Mouse (Mus musculus): Measurements from ENCODE around the gene Ccdc180.

The Ccdc180 gene

DNA sequence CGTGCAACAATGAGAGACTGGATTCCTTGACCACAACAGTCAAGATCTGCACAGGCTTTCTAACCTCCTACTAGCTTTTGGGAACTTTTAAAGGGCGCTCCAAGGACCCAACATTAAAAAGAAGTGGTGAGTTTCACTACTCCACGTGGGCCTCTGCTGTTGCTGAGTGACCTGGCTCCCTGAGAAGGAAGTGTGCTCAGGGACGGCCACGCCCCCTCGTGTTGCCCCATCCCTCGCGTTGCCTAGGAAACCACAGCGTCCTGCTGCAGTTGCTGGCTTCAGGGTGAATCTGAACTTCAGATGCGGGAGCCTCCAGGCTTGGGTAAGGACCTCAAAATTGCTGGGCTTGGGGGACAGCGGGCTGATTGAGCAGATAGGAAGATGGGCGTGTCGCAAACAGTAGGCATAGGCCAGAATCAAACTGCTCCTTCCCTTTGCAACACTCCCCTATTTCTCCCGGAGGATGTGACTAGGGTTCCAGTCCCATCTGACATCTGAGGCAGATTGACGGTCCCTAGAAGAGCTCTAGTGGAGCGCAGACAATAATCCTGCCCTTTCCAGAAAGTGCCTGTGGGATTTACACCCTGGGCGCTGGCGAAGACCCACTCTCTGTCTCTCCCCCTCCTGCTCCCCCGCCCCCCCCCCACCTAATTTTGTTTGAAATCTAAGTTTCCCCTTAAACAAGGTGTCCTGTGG is at the start of gene Ccdc180:
Ccdc180 (plus strand) TSS at position 238 of the 696 bp plus-strand sequence.
- peak; percentile 14 to 27 for DNase-seq

DNA sequence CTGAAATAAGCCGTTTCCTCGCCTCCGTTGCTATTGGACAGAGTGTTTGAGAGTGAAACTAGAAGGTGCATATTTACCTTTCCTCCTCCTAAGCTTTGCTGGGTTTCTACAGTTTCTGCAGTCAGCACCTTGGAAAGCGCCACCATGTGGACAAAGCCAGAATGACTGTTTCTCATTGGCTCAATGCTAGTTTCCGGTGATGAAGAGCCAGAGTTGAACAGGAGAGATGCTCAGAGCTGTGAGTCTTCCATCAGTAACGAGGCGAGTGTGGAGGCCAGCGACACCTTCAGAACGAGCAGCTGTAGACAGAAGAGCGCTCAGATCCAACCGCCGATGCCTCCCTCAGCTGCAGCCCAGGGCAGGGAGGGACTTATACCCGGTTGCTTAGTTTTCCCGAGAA is 45.7 kb upstream of the Ccdc180 start:
- peak; percentile 55 to 78 for DNase-seq

DNA sequence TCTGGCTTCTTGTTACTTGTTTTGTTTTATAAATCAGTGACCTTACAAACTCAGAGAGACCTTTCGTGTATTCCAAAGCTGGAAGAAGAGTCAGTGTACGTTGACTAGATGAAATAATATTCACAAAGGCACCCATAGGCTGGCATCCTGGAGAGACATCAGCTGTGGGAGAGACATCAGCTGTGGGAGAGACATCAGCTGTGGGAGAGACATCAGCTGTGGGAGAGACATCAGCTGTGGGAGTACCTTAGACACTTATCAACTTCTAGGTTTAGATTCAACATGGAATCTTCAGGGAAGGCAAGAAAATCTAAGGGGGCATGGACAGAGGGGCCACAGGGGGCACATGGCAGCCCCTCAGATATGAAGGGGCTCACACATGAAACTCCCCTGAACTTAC is 43.8 kb upstream of the Ccdc180 start:
- no peak for DNase-seq

DNA sequence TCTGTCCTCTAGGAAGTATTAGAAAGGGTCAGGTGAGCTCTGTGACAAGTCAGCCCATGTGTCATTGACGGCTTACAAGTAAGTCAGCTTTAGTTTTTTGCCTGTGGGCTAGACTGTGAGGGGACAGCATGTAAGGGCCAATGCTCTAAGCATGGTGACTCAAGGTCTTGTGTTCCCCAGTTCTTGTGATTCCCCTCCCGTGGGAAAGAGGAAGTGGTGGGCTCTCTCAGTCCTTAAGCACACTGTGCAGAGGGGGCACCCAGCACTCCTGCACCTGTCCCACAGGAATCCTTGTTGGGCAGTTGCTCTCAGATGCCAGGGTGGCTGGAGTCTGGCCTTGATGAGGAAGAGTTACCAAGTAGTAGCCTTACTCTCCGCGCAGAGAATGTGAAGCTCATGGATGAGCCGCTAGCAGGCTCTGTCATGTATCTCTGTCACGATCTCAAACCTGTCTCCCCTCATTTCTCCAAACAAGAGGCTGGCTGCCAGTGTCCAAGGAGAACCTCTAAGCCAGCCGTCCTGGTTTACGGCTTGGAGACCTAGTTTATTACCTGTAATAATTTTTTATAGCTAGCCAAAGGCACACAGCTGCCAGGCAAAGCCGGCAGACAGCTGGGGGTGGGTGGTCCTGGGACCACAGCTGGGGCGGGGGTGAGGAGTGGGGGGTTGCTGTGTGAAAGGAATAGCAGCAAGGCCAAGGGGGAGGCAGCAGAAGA is 41.8 kb upstream of the Ccdc180 start, which contains the start of gene Stra6l:
Stra6l (plus strand) TSS at position 556 of the 716 bp plus-strand sequence.
- DNase-seq = no peak

GRCm38 (mm10) chr4:45848825-45849156 is 41.3 kb upstream of the Ccdc180 start:
- no peak for DNase-seq

DNA sequence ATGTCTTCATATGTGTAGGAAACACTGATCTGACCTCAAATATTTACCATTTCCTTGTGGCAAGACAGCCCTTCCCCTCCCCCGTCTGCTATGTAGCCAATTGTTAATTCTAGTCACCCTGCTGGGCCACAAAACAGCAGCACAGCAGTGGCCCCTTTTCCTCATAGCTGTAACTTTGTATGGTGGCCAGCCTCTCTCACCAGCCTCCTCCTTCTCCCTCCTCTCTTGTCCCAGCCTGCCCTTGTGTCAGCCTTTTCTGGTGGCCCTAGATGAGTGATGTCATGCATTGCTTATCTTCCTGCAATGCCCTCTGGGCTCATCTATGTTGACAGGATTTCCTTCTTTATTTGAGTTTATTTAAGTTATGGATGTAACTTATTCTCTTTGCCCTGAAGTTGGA is 40.7 kb upstream of the Ccdc180 start:
- DNase-seq = no peak

DNA sequence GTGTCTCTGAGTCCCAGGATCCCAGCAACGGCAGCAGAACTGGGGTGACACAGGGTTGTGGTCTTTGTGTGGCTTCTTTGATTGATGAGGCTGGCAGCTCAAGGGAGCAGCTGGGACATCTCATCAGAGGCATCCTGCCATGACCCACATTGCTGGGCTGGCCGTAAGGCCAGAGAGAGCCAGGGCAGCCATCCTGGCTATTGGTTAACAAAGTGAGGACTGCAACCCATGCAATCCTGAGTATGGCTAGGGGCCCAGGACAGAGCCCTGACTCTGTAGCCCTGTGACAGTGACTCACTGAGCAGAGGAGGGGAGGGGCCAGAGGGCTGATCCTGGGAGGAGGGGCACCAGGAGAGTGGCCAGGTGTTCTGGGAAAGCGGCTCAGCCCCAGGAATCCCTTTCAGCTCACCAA is 38.5 kb upstream of the Ccdc180 start:
- DNase-seq = peak; percentile 42 to 48

DNA sequence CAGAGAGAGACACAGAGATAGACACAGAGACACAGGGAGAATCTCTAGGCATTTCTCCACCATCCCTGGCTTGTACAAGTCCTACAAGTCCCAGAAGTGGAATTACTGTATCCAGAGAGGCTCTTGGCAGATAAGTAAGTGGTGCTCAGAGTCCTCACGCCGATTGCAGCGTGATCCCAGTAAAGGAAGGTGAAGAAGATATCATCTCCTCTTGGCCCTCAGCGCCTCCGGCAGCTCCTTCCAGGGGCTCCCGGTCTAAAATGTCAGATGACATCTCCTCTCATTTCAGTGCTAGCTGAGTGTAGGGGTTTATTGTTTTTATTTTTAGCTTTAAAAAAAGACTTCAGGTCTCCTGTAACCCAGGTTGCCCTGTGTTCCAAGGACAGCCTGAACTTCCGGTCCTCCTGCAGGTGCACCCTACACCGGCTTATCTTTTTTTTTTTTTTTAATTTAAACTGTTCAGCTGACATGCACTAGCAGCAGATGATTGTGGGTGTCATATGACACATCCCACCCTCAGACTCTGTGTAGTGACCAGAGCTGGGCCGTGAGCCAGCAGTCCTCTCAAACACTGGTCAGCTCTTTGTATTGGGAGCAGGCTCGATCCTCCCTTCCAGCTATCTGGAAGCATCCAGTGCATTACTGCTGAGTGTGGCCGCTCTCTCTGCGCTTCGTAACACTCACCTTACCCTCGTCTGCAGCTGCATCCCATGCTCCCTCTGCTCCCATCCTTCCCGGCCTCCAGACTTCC is 36.4 kb upstream of the Ccdc180 start:
- DNase-seq = no peak

DNA sequence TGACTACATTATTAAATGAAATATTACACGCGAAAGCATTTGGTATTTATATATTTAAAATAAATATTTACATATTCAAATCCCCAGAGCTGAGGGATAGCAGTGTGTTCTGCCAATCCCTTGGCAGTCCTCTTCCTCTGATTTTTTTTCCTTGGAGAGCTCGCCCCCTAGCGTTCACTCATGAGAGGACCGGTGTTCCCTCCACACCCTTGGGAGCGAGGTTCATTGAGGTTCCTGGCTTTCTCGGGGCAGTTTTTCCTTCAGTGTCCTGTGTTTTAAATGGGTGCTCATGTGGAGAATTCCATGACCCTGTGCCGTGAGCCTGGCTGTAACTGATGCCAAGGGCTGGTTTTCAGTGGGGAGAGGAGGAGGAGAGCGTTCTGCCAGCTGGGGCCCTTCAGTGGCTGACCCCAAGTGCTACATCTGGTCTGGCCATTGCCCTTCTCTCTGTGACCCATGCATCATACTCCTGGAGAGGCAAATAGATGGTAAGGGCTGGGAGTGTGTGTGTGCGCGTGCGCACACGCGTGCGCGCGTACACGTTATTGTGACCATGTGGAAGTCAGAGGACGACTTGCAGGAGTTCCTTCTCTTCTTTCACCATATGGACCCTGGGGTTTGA is 34.2 kb upstream of the Ccdc180 start:
- DNase-seq = peak; percentile 88 to 93

- no peak for DNase-seq
These were observed 28.9 kb upstream of the Ccdc180 start for GRCm38 (mm10) chr4:45861160-45861559.

DNA sequence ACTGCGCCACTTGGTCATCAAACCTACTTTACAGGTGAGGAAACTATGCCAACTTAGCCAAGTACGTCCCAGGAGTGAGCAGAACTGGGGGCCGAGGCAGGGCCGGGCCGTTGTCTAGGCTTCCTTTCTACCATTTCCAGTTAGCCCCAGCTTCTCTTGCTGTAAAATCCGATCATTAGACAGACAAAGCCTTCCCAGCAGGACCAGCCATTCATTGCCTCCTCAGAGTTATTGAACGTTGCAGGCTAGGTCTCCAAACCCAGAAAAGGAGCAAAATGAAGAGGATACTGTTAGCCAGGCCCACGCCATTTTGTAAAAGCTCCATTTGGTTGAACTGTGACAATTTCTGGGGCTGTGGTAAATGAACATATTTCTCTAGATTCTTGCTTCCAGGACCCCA is 22.7 kb upstream of the Ccdc180 start:
- DNase-seq = no peak

DNA sequence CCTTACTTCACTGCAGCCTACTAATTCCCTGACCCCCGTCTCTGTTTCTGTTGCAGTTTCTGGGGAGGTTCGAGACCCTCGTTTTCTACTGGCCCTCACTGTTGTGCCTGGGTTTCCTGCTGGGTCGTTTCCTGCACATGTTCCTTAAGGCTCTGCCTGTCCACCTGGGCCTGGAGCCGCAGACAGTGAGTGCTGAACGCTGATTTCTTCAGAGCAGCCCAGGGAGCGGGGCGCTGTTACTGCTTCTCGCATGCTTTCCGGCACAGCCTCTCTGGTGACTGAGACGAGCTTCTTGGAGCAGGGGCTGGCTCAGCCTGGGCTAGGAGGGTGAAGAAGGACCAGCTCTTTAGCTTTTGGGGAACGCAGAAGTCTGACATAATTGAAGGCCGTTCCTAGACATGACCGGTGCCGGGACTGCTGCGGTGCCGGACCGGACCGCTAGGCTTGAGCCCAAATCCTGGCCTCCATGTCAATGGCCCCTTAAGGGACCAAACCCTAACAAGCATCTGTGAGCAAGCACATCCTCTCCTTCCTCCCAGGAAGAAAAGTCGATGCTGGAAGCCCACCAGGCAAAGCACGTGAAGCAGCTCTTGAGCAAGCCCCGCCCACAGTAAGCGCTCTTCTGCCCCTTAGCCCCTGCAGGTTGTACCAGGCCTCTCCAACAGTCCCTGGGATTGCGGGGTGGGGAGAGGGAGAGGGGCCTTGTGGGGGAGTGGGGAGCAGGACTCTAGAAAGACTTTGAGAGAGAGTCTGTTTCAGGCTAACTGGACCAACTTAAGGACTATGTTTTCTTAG is 20.9 kb upstream of the Ccdc180 start:
- DNase-seq = no peak

DNA sequence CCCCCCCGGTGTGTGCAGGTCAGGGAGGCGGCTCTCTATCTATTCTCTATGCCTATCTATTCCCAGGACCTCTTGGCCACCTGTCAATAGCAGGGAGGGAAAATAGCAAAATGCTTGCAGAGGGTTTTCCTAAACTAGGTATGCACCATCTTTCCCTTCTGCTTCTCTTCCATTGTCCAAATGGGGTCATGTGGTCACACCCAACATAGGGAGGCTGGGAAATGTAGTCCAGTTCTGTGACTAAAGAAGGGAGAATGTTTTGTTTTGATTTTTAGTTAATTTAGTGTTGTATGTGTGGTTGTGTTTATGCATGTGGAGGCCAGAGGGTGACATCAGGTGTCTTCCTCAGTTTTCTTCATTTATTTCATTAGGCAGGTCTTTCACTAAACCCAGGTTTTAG is 18.0 kb upstream of the Ccdc180 start:
- DNase-seq = no peak

DNA sequence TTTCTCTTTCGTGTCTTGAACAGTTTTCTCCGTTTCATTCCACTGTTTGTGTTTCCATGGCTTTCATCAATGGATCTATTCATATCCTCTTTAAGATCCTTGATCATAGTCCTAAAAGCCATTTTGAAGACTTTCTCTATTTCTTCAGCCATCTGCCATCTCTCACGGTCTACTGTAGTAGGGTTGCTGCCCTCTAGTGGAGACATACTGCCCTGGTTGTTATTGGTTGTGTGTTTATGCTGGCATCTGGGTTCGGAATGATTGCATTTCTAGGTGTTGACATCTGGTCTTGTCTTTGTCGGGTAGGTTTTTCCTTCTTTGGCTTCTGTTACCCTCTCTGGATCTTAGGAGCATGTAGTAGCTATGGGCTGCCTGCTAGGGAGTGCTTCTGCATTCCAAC is 11.2 kb upstream of the Ccdc180 start:
- peak; percentile 69 to 77 for DNase-seq

- no peak for DNase-seq
These were observed 7.6 kb upstream of the Ccdc180 start for GRCm38 (mm10) chr4:45882521-45882920.

DNA sequence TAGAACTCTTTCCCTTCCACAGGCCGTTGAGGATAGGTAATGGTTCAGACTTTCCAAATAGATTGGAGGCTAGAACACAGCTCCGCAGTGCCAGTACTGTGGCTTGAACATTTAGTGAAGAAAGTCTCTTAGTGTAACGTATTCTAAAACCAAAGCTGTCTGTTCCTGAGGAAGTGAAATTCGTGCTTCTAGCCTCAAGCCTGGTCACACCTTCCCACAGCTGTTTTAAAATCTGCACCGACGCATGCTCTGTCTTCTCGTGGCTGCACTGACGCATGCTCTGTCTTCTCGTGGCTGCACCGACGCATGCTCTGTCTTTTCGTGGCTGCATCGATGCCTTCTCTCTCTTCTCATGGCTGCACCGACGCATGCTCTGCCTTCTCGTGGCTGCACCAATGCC is 6.9 kb upstream of the Ccdc180 start:
- DNase-seq = no peak

- no peak for DNase-seq
These were observed 616 bp upstream of the Ccdc180 start for GRCm38 (mm10) chr4:45889487-45889886.

DNA sequence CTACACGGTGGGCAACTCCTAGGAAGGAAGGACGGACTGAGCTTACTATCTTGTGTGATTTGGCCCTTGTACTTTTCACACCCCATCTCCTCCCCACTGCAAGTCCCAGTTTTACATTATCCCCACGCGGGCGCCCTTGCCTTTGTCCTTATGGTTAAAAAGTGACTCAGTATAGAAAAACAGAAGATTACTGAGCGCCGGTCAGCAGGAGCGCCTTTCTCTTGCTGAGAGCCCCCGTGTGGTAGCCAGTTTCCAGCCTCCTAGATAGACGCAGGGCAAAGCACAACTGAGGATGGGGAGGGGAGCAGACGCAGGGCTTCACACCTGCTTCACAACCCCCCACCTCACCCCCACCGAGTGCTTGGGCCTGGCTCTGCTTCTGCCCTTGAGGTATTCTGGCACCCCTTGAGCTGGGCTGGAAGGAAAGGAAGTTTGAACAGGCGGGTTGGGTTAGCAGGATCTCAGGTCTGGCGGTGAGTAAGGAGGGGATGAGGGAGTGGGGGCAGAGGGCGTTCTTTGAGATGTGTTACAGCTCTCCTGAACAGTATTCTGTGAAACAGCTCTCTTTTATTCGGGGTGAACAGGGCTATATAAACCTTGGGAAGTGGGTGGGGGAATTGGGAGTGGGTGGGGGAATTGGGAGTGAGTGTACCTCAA is 6.5 kb downstream of the Ccdc180 start:
- DNase-seq = no peak

DNA sequence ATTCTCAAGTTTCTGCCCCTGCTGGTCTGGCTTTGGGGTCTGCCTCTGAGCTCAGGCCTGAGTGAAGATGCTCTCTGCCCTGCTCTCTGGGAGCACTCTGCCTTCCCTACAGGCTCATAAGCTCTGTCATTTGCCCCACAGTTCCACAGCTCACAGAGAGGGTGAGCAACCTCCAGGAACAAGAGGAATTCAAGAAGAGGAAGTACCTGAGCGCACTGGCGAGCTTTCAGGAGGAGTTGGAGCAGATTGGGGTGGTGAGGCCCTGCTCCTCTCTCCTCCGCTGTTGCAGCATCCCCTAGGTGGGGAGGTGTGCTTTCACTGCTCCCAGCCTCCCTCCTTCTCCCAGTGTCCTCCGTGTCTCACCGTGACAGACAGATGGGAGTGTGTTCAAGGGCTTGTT is 8.3 kb downstream of the Ccdc180 start:
- no peak for DNase-seq

DNA sequence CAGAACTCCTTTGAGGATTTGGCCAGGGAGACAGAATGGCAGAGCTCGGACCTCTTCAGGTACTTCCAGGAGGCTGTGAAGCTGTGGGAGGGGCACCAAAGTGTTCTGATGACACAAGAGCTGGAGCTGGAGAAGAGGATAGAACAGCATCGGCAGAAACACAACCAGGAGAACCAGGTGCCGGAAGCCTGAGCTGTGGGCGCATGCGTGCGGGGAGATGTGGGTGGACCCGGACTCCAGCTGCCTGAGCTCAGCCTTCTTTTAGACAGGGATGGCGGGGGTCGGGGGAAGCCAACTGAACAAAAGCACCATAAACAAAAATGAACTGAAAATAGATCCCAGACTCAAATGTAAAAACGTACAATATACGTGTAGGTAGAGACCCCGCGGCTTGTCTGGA is 19.2 kb downstream of the Ccdc180 start:
- DNase-seq = no peak

DNA sequence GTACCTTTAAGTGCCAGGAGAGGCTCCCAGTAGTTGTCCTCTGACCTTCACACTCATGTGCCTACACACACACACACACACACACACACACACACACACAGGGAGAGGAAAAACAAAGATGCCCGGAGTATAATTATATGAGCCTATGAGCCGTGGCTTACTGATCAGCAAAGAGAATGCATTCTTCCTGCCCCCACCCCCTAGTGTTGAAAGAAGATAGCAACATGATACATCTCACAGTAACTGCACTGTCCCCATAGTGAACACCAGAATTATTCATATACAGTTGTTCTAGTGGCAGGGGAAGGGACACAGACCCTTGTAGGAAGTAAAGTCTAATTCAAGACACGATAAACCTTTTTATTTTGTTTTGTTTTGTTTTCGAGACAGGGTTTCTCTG is 19.8 kb downstream of the Ccdc180 start:
- DNase-seq = no peak

- DNase-seq = no peak
These were observed 21.2 kb downstream of the Ccdc180 start for GRCm38 (mm10) chr4:45911256-45911655.
